Mouse (Mus musculus): Measurements from ENCODE around the gene Letm1. TPM values are rescaled to one million over a fixed set of nuclear protein-coding genes. Genes with fewer than 3 reads are reported as not detected.

Letm1 gene
- total and polyA plus RNA-seq, 2 experiments from 2014 or later = 59.9 to 83.9 TPM

GRCm38 (mm10) chr5:33728841-33729240 is 53.8 kb downstream of the Letm1 start:
- DNase-seq (ENCODE audit: low spot score) (peak; percentile 30), ATAC-seq (no peak)
- Histone ChIP-seq H3K36me3 (ENCODE audit: insufficient read depth, low read length) (no peaks in the 10 kb centered on the region), H3K4me1 (ENCODE audit: insufficient read depth, low read length) (no peaks in the 10 kb centered on the region), H3K9ac (replicated peaks; ENCODE audit: low read length) (no peak overlapping the region), H3K9me3 (ENCODE audit: low read length) (no peaks in the 10 kb centered on the region), H3K4me3 (ENCODE audit: low read length) (no peak overlapping the region), H3K27ac (no peak overlapping the region), H3K27me3 (ENCODE audit: insufficient read depth, low read length) (peaks cover 12% of the 10 kb centered on the region; the same call in 1 of the 2 replicates), H3K4me2 (ENCODE audit: low read depth, low read length) (no peak overlapping the region)
- TF ChIP-seq CTCF (IDR thresholded peaks at IDR 0.05; ENCODE audit: low read depth) = no peak
- WGBS = 58% methylated on average over 7 of the region's 7 CpGs

- no peak for ATAC-seq
- peak overlapping the region; percentile 72; the same call in 1 of the 2 replicates for H3K27ac ChIP-seq
- H3K4me1 ChIP-seq (ENCODE audit: insufficient read depth, low read length) = 0 out of 2 replicates have a peak, but pooled peaks cover 7% of the 10 kb centered on the region
- peak overlapping the region; percentile 95; the same call in 1 of the 2 replicates for H3K4me2 ChIP-seq (ENCODE audit: low read depth, low read length)
- H3K27me3 ChIP-seq (ENCODE audit: insufficient read depth, low read length) = peaks cover 19% of the 10 kb centered on the region; the same call in 1 of the 2 replicates
- no peaks in the 10 kb centered on the region for H3K9me3 ChIP-seq (ENCODE audit: low read length)
- no peak for TF ChIP-seq CTCF (IDR thresholded peaks at IDR 0.05; ENCODE audit: low read depth)
- no peak overlapping the region for H3K9ac ChIP-seq (replicated peaks; ENCODE audit: low read length)
- DNase-seq (ENCODE audit: low spot score) = peak; percentile 55
- 69% methylated on average over 1 of the region's 1 CpGs for WGBS
- H3K4me3 ChIP-seq (ENCODE audit: low read length) = no peak overlapping the region
- H3K36me3 ChIP-seq (ENCODE audit: insufficient read depth, low read length) = no peaks in the 10 kb centered on the region
Measured at GRCm38 (mm10) chr5:33726891-33727290, 55.7 kb downstream of the Letm1 start.

GRCm38 (mm10) chr5:33726081-33726647 is 56.5 kb downstream of the Letm1 start:
- no peak overlapping the region for H3K9ac ChIP-seq (replicated peaks; ENCODE audit: low read length)
- peak; percentile 71 for DNase-seq (ENCODE audit: low spot score)

GRCm38 (mm10) chr5:33723641-33724465 is 58.8 kb downstream of the Letm1 start:
- no peak for TF ChIP-seq CTCF (IDR thresholded peaks at IDR 0.05; ENCODE audit: low read depth)
- Histone ChIP-seq H3K27me3 (ENCODE audit: insufficient read depth, low read length) (peaks cover 19% of the 10 kb centered on the region; the same call in 1 of the 2 replicates), H3K4me3 (ENCODE audit: low read length) (peak overlapping the region; percentile 62), H3K4me1 (ENCODE audit: insufficient read depth, low read length) (0 out of 2 replicates have a peak, but pooled peaks cover 10% of the 10 kb centered on the region), H3K4me2 (ENCODE audit: low read depth, low read length) (peak overlapping the region; percentile 95), H3K9me3 (ENCODE audit: low read length) (no peaks in the 10 kb centered on the region), H3K36me3 (ENCODE audit: insufficient read depth, low read length) (no peaks in the 10 kb centered on the region), H3K9ac (replicated peaks; ENCODE audit: low read length) (peak overlapping the region; percentile 70), H3K27ac (peak overlapping the region; percentile 74)
- ATAC-seq (no peak), DNase-seq (ENCODE audit: low spot score) (peak; percentile 39)
- WGBS = 6% methylated on average over 36 of the region's 36 CpGs

More at GRCm38 (mm10) chr5:33726081-33726647, 56.5 kb downstream of the Letm1 start:
- Histone ChIP-seq H3K4me3 (ENCODE audit: low read length) (no peak overlapping the region), H3K4me2 (ENCODE audit: low read depth, low read length) (peak overlapping the region; percentile 95), H3K9me3 (ENCODE audit: low read length) (no peaks in the 10 kb centered on the region), H3K36me3 (ENCODE audit: insufficient read depth, low read length) (no peaks in the 10 kb centered on the region), H3K4me1 (ENCODE audit: insufficient read depth, low read length) (0 out of 2 replicates have a peak, but pooled peaks cover 10% of the 10 kb centered on the region), H3K27ac (peak overlapping the region; percentile 72), H3K27me3 (ENCODE audit: insufficient read depth, low read length) (peaks cover 19% of the 10 kb centered on the region; the same call in 1 of the 2 replicates)
- ATAC-seq = peak; percentile 57
- TF ChIP-seq CTCF (IDR thresholded peaks at IDR 0.05; ENCODE audit: low read depth) = 0 out of 2 replicates have a peak, but pooled peaks have one; percentile 28
- WGBS = 55% methylated on average over 7 of the region's 7 CpGs

GRCm38 (mm10) chr5:33723019-33723640 is 59.5 kb downstream of the Letm1 start:
- H3K9me3 ChIP-seq (ENCODE audit: low read length) = no peaks in the 10 kb centered on the region

More at GRCm38 (mm10) chr5:33723019-33723640, 59.5 kb downstream of the Letm1 start:
- DNase-seq (ENCODE audit: low spot score) (peak; percentile 35), ATAC-seq (0 out of 2 replicates have a peak, but pooled peaks have one; percentile 8)
- no peak for TF ChIP-seq CTCF (IDR thresholded peaks at IDR 0.05; ENCODE audit: low read depth)
- under 1% methylated on average over 60 of the region's 61 CpGs for WGBS
- Histone ChIP-seq H3K9ac (replicated peaks; ENCODE audit: low read length) (peak overlapping the region; percentile 70), H3K27me3 (ENCODE audit: insufficient read depth, low read length) (peaks cover 19% of the 10 kb centered on the region; the same call in 1 of the 2 replicates), H3K4me3 (ENCODE audit: low read length) (peak overlapping the region; percentile 62), H3K36me3 (ENCODE audit: insufficient read depth, low read length) (no peaks in the 10 kb centered on the region), H3K4me1 (ENCODE audit: insufficient read depth, low read length) (0 out of 2 replicates have a peak, but pooled peaks cover 10% of the 10 kb centered on the region), H3K27ac (peak overlapping the region; percentile 74), H3K4me2 (ENCODE audit: low read depth, low read length) (peak overlapping the region; percentile 95)
